Mouse (Mus musculus) adipocyte (in vitro differentiated cells): ENCODE measurements around the gene Angpt4.
A peak's percentile ranks its signal among the peaks of the same experiment; 100 is the strongest.

Source experiments
- DNase-seq: peaks from one replicate; pipeline ENCODE4 v3.0.0-alpha.2; 2016; ENCODE audit warnings: low spot score

Gene Angpt4

GRCm38 (mm10) chr2:151962474-151962873, 51.5 kb downstream of the Angpt4 start:
- DNase-seq, result peak; percentile 49

- no peak for DNase-seq
Measured at GRCm38 (mm10) chr2:151963319-151963718, 52.3 kb downstream of the Angpt4 start.

- DNase-seq, result no peak
Measured at GRCm38 (mm10) chr2:151964052-151964451, 53.0 kb downstream of the Angpt4 start.

GRCm38 (mm10) chr2:151967176-151967750, 56.3 kb downstream of the Angpt4 start:
- DNase-seq, result no peak

- DNase-seq, result no peak
Measured at GRCm38 (mm10) chr2:151967792-151968191, 56.8 kb downstream of the Angpt4 start.

GRCm38 (mm10) chr2:151968451-151968850, 57.4 kb downstream of the Angpt4 start:
- DNase-seq, result no peak

- DNase-seq, result no peak
Measured at GRCm38 (mm10) chr2:151968986-151969385, 58.0 kb downstream of the Angpt4 start.

GRCm38 (mm10) chr2:151969396-151969795, 58.4 kb downstream of the Angpt4 start:
- no peak for DNase-seq

- no peak for DNase-seq
Measured at GRCm38 (mm10) chr2:151970191-151971172, 59.5 kb downstream of the Angpt4 start.

GRCm38 (mm10) chr2:151971748-151972147, 60.7 kb downstream of the Angpt4 start:
- DNase-seq, result no peak

- DNase-seq, result no peak
Measured at GRCm38 (mm10) chr2:151972880-151973594, 62.0 kb downstream of the Angpt4 start.

- no peak for DNase-seq
Measured at GRCm38 (mm10) chr2:151973595-151974562, 62.9 kb downstream of the Angpt4 start.

- DNase-seq, result no peak
Measured at GRCm38 (mm10) chr2:151975295-151975694, 64.3 kb downstream of the Angpt4 start.

- no peak for DNase-seq
Measured at GRCm38 (mm10) chr2:151976067-151976466, 65.1 kb downstream of the Angpt4 start.

- peak; percentile 65 for DNase-seq
Measured at GRCm38 (mm10) chr2:151977689-151978440, 66.9 kb downstream of the Angpt4 start.

GRCm38 (mm10) chr2:151978494-151978893, 67.5 kb downstream of the Angpt4 start:
- DNase-seq, result no peak

GRCm38 (mm10) chr2:151979470-151980354, 68.7 kb downstream of the Angpt4 start, which contains the start of gene Fam110a:
Gene Fam110a (minus strand): TSS chr2:151980219.
- DNase-seq, result peak; percentile 93

- no peak for DNase-seq
Measured at GRCm38 (mm10) chr2:151980355-151980693, 69.3 kb downstream of the Angpt4 start.

- no peak for DNase-seq
Measured at GRCm38 (mm10) chr2:151981268-151981667, 70.3 kb downstream of the Angpt4 start.

GRCm38 (mm10) chr2:151982476-151982875, 71.5 kb downstream of the Angpt4 start:
- no peak for DNase-seq
